Mouse (Mus musculus) small intestine, adult 2 months (tissue): ENCODE results near the gene Adgrb3.

Source experiments
- CTCF ChIP-seq: fragments of 200-500 bp; IDR thresholded peaks from 2 replicates; pipeline ENCODE4 v1.5.1; 2012; ENCODE audit warnings: low read depth, mild to moderate bottlenecking, control low read depth, inconsistent platforms, low read length, moderate library complexity, mixed read lengths; ENCODE audit not compliant: insufficient replicate concordance, insufficient read length; ENCODE audit errors: extremely low read depth
- POLR2A ChIP-seq: fragments of 200-500 bp; IDR thresholded peaks from 2 replicates; pipeline ENCODE4 v1.6.1; 2012; ENCODE audit warnings: low read depth, mild to moderate bottlenecking, control low read depth, inconsistent platforms, low read length, moderate library complexity

DNA sequence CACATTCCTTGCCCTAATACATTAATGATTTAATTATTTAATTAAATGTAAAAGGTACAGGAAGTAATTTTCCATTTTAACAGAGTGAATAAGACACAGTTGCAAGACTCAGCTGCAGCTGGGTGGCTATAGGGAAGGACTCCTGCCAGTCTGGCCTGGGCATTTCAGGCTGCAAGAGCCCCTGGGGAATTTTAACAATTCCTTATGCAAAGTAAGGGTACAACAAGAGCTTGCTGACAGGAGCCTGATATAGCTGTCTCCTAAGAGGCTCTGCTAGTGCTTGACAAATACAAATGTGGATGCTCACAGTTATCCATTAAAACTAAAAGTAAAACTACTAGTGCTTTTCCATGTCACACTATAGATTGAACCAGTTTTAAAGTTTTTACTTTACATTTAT lies 410.1 kb downstream of the Adgrb3 start:
- TF ChIP-seq CTCF (no peak), POLR2A (no peak)
